Mouse (Mus musculus) macrophage (primary cell): Measurements from ENCODE around the gene Spem2. TPM values are rescaled to one million over a fixed set of nuclear protein-coding genes. Genes with fewer than 3 reads are reported as not detected.

Experiments used
- H3K27ac ChIP-seq: fragments of 350-480 bp; formaldehyde crosslinking; 2 replicates; pipeline ENCODE4 v1.9.0; 2021
- H3K36me3 ChIP-seq: fragments of 350-480 bp; formaldehyde crosslinking; 2 replicates; pipeline ENCODE4 v1.9.0; 2021; ENCODE audit errors: inconsistent target
- H3K4me3 ChIP-seq: fragments of 350-480 bp; formaldehyde crosslinking; 2 replicates; pipeline ENCODE4 v1.9.0; 2021; ENCODE audit errors: inconsistent target
- H3K79me2 ChIP-seq: fragments of 350-480 bp; formaldehyde crosslinking; 2 replicates; pipeline ENCODE4 v1.9.0; 2021; ENCODE audit errors: inconsistent target
- WGBS: methylation state at CpG from one replicate; pipeline ENCODE4 v1.1.7; 2026; ENCODE audit warnings: inconsistent platforms; ENCODE audit not compliant: missing documents; 5-methylcytosine and 5-hydroxymethylcytosine counted together
- polyA plus RNA-seq: library from polyadenylated mRNA; stranded (reverse); fragments of 250-400 nt; gene quantifications from 3 replicates; pipeline ENCODE4 v1.2.4, GENCODE M21; 2018; ENCODE audit warnings: inconsistent platforms

Spem2 gene
- polyA plus RNA-seq, 1 experiment from 2014 or later = not detected

- Histone ChIP-seq H3K27ac (no peak overlapping the region), H3K79me2 (peaks cover 10% of the 10 kb centered on the region), H3K36me3 (peaks cover 14% of the 10 kb centered on the region; the same call in 1 of the 2 replicates), H3K4me3 (no peak overlapping the region)
- WGBS = 63% methylated on average over 5 of the region's 5 CpGs
Measured at GRCm38 (mm10) chr11:69774961-69775360, 43.3 kb downstream of the Spem2 start.

GRCm38 (mm10) chr11:69767625-69767909, 50.7 kb downstream of the Spem2 start:
- Histone ChIP-seq H3K79me2 (peaks cover 46% of the 10 kb centered on the region), H3K36me3 (no peaks in the 10 kb centered on the region), H3K4me3 (no peak overlapping the region), H3K27ac (no peak overlapping the region)
- 92% methylated on average over 4 of the region's 4 CpGs for WGBS

- Histone ChIP-seq H3K4me3 (peak overlapping the region; percentile 53), H3K27ac (no peak overlapping the region), H3K79me2 (peaks cover 46% of the 10 kb centered on the region), H3K36me3 (no peaks in the 10 kb centered on the region)
- WGBS = 91% methylated on average over 13 of the region's 13 CpGs
Measured at GRCm38 (mm10) chr11:69766872-69767624, 51.2 kb downstream of the Spem2 start.

Other genes starting within 250 kb of the Spem2 start
- 4.4 to 5.0 TPM (median 5.0 TPM) in 3 replicates for gene Wrap53, start 238.2 kb downstream of the Spem2 start, polyA plus RNA-seq
- gene Trp53, start 238.1 kb downstream of the Spem2 start, polyA plus RNA-seq = 32.6 to 59.9 TPM (median 52.5 TPM) in 3 replicates
- not detected in 3 replicates for gene Atp1b2, start 212.5 kb downstream of the Spem2 start, polyA plus RNA-seq
- not detected in 3 replicates for gene Shbg, start 200.6 kb downstream of the Spem2 start, polyA plus RNA-seq
- 1.6 to 2.2 TPM (median 1.6 TPM) in 3 replicates for gene Sat2, start 196.4 kb downstream of the Spem2 start, polyA plus RNA-seq
- gene Fxr2, start 185.5 kb downstream of the Spem2 start, polyA plus RNA-seq = 36.0 to 36.7 TPM (median 36.3 TPM) in 3 replicates
- gene Sox15, start 163.2 kb downstream of the Spem2 start, polyA plus RNA-seq = 0.46 TPM in 1 of 3 replicates, not detected in the others
- 81.7 to 90.9 TPM (median 89.2 TPM) in 3 replicates for gene Mpdu1, start 155.8 kb downstream of the Spem2 start, polyA plus RNA-seq
- 3,562 to 8,261 TPM (median 3,776 TPM) in 3 replicates for gene Cd68, start 152.3 kb downstream of the Spem2 start, polyA plus RNA-seq
- gene Eif4a1, start 146.0 kb downstream of the Spem2 start, polyA plus RNA-seq = 683 to 1,306 TPM (median 693 TPM) in 3 replicates
- gene Senp3, start 136.4 kb downstream of the Spem2 start, polyA plus RNA-seq = 57.8 to 99.6 TPM (median 77.5 TPM) in 3 replicates
- 16.4 to 43.4 TPM (median 40.3 TPM) in 3 replicates for gene Tnfsf13, start 132.7 kb downstream of the Spem2 start, polyA plus RNA-seq
- gene Tnfsf12, start 122.6 kb downstream of the Spem2 start, polyA plus RNA-seq = 89.2 to 140 TPM (median 130 TPM) in 3 replicates
- gene Tnfsfm13, start 122.4 kb downstream of the Spem2 start, polyA plus RNA-seq = 25.2 to 36.9 TPM (median 25.5 TPM) in 3 replicates
- gene Polr2a, start 59.8 kb downstream of the Spem2 start, polyA plus RNA-seq = 63.4 to 133 TPM (median 79.6 TPM) in 3 replicates
- not detected in 3 replicates for gene Slc35g3, start 56.5 kb downstream of the Spem2 start, polyA plus RNA-seq
- gene Zbtb4, start 52.6 kb downstream of the Spem2 start, polyA plus RNA-seq = 11.6 to 17.8 TPM (median 12.0 TPM) in 3 replicates
- gene Chrnb1, start 22.5 kb downstream of the Spem2 start, polyA plus RNA-seq = not detected in 3 replicates
- gene Fgf11, start 16.6 kb downstream of the Spem2 start, polyA plus RNA-seq = 0.69 to 2.7 TPM (median 2.3 TPM) in 3 replicates
- not detected in 3 replicates for gene Tmem102, start 12.8 kb downstream of the Spem2 start, polyA plus RNA-seq
- gene Gm39566, start 3.2 kb downstream of the Spem2 start, polyA plus RNA-seq = not detected in 3 replicates
- not detected in 3 replicates for gene Spem1, start 3.7 kb upstream of the Spem2 start, polyA plus RNA-seq
- 0.80 to 2.1 TPM (median 1.0 TPM) in 3 replicates for gene Nlgn2, start 19.3 kb upstream of the Spem2 start, polyA plus RNA-seq
- gene Tmem256, start 20.0 kb upstream of the Spem2 start, polyA plus RNA-seq = 71.2 to 302 TPM (median 269 TPM) in 3 replicates
- 23.8 to 38.1 TPM (median 36.6 TPM) in 3 replicates for gene Plscr3, start 27.9 kb upstream of the Spem2 start, polyA plus RNA-seq
- gene Tnk1, start 40.3 kb upstream of the Spem2 start, polyA plus RNA-seq = not detected in 3 replicates
- gene Tmem95, start 59.6 kb upstream of the Spem2 start, polyA plus RNA-seq = not detected in 3 replicates
- gene Kctd11, start 62.9 kb upstream of the Spem2 start, polyA plus RNA-seq = 4.3 to 5.6 TPM (median 5.5 TPM) in 3 replicates
- 0.54 to 0.68 TPM (median 0.62 TPM) in 3 replicates for gene Acap1, start 77.1 kb upstream of the Spem2 start, polyA plus RNA-seq
- not detected in 3 replicates for gene 2810408A11Rik, start 82.5 kb upstream of the Spem2 start, polyA plus RNA-seq
- 14.9 to 19.2 TPM (median 15.6 TPM) in 3 replicates for gene Neurl4, start 82.6 kb upstream of the Spem2 start, polyA plus RNA-seq
- 48.3 to 74.1 TPM (median 49.3 TPM) in 3 replicates for gene Gps2, start 95.4 kb upstream of the Spem2 start, polyA plus RNA-seq
- gene Eif5a, start 103.5 kb upstream of the Spem2 start, polyA plus RNA-seq = 339 to 874 TPM (median 348 TPM) in 3 replicates
- gene Ybx2, start 117.3 kb upstream of the Spem2 start, polyA plus RNA-seq = not detected in 3 replicates
- gene Slc2a4, start 129.7 kb upstream of the Spem2 start, polyA plus RNA-seq = 0.13 to 0.50 TPM in 2 of 3 replicates, not detected in the other
- not detected in 3 replicates for gene Cldn7, start 146.3 kb upstream of the Spem2 start, polyA plus RNA-seq
- gene Ctdnep1, start 162.7 kb upstream of the Spem2 start, polyA plus RNA-seq = 102 to 235 TPM (median 115 TPM) in 3 replicates
- 29.9 to 51.5 TPM (median 43.1 TPM) in 3 replicates for gene Elp5, start 164.1 kb upstream of the Spem2 start, polyA plus RNA-seq
- 791 to 1,264 TPM (median 1,032 TPM) in 3 replicates for gene Gabarap, start 172.7 kb upstream of the Spem2 start, polyA plus RNA-seq
- gene Phf23, start 177.3 kb upstream of the Spem2 start, polyA plus RNA-seq = 62.4 to 122 TPM (median 77.3 TPM) in 3 replicates
- 10.8 to 21.7 TPM (median 11.8 TPM) in 3 replicates for gene Dvl2, start 182.1 kb upstream of the Spem2 start, polyA plus RNA-seq
- gene Acadvl, start 196.9 kb upstream of the Spem2 start, polyA plus RNA-seq = 31.8 to 39.7 TPM (median 37.2 TPM) in 3 replicates
- 4.4 to 6.6 TPM (median 4.6 TPM) in 3 replicates for gene Dlg4, start 198.5 kb upstream of the Spem2 start, polyA plus RNA-seq
- not detected in 3 replicates for gene Asgr1, start 235.6 kb upstream of the Spem2 start, polyA plus RNA-seq